Mouse (Mus musculus): ENCODE measurements around the gene Sh3gl2. TPM values are rescaled to one million over a fixed set of nuclear protein-coding genes. Genes with fewer than 3 reads are reported as not detected.

Sh3gl2 gene
- polyA plus RNA-seq, 1 experiment, result 15.4 TPM

- Histone ChIP-seq H3K4me1 (ENCODE audit: control insufficient read depth, insufficient read depth, low read length) (no peaks in the 10 kb centered on the region), H3K27me3 (ENCODE audit: control insufficient read depth, insufficient read depth, low read length) (no peaks in the 10 kb centered on the region), H3K4me3 (ENCODE audit: control insufficient read depth, low read depth, low read length) (no peak overlapping the region), H3K27ac (ENCODE audit: control insufficient read depth, insufficient read depth, low read depth, low read length) (no peak overlapping the region), H3K36me3 (ENCODE audit: control insufficient read depth, insufficient read depth, low read length) (no peaks in the 10 kb centered on the region)
- TF ChIP-seq CTCF (IDR thresholded peaks at IDR 0.05; ENCODE audit: control insufficient read depth, insufficient read depth, insufficient replicate concordance, low read depth, low read length), result no peak
- TF ChIP-seq POLR2A (IDR thresholded peaks at IDR 0.05; ENCODE audit: control insufficient read depth, low read depth, low read length), result no peak
Observed at GRCm38 (mm10) chr4:85420429-85420828, 215.5 kb downstream of the Sh3gl2 start.

DNA sequence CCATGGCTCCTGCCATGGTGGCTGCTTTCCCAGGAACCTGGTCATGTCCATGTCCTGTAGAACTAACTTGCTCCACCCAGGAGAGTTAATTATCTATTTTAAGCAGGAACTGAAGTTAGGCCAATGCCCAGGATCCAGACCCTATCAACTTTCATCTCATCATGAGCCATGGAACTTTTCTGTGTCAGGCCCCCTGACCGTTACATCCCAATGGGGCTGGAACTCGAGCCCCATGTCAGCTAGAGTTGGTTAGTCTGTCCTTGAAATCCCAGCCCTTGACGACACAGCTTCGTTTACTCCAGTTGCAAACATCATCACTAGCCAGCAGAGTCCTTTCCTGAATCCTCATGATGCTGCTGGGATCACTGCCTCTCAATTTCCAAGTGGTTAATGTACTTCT is 221.3 kb downstream of the Sh3gl2 start:
- Histone ChIP-seq H3K27me3 (ENCODE audit: control insufficient read depth, insufficient read depth, low read length) (no peaks in the 10 kb centered on the region), H3K27ac (ENCODE audit: control insufficient read depth, insufficient read depth, low read depth, low read length) (no peak overlapping the region), H3K4me3 (ENCODE audit: control insufficient read depth, low read depth, low read length) (no peak overlapping the region), H3K4me1 (ENCODE audit: control insufficient read depth, insufficient read depth, low read length) (no peaks in the 10 kb centered on the region), H3K36me3 (ENCODE audit: control insufficient read depth, insufficient read depth, low read length) (no peaks in the 10 kb centered on the region)
- TF ChIP-seq CTCF (IDR thresholded peaks at IDR 0.05; ENCODE audit: control insufficient read depth, insufficient read depth, insufficient replicate concordance, low read depth, low read length) (no peak), POLR2A (IDR thresholded peaks at IDR 0.05; ENCODE audit: control insufficient read depth, low read depth, low read length) (no peak)

DNA sequence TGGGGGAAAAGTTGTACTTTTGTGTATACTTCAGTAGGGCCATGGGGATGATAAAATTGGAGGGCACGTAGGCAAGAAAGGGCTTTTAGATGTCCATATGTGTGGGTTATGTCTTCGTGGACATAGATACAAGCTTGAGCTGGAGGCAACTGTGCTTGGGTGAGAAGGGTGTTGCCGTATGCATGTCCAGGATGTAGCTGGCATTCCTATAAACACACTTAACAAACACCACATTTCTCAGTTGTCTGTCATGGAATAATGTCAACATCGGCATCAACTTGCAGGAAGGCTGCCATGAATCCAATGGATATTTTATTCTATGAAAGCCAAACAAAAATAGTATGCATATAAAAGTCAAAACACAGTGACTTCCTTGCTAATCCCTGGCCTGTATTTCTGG is 227.9 kb downstream of the Sh3gl2 start:
- Histone ChIP-seq H3K36me3 (ENCODE audit: control insufficient read depth, insufficient read depth, low read length) (no peaks in the 10 kb centered on the region), H3K27ac (ENCODE audit: control insufficient read depth, insufficient read depth, low read depth, low read length) (no peak overlapping the region), H3K4me1 (ENCODE audit: control insufficient read depth, insufficient read depth, low read length) (no peaks in the 10 kb centered on the region), H3K4me3 (ENCODE audit: control insufficient read depth, low read depth, low read length) (no peak overlapping the region), H3K27me3 (ENCODE audit: control insufficient read depth, insufficient read depth, low read length) (no peaks in the 10 kb centered on the region)
- no peak for TF ChIP-seq POLR2A (IDR thresholded peaks at IDR 0.05; ENCODE audit: control insufficient read depth, low read depth, low read length)
- no peak for TF ChIP-seq CTCF (IDR thresholded peaks at IDR 0.05; ENCODE audit: control insufficient read depth, insufficient read depth, insufficient replicate concordance, low read depth, low read length)

DNA sequence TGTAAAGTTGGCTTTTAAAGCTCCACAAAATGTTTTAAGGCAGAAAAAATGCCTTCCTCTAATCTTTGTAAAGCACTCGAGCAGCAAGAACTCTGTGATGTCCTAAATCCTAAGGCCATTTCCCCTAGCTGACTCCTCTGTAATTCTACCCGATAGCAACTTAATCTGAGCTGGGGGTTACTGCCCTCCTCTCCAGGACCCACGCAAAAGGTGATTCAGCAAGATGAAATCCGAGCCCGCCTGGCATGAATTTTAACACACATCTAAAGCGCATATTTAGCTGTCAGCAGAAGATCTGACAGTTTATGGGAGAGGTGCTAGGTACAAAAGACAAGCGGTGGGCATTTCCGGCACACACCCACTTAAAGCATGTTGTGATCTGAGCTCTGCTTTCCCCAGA is 229.8 kb downstream of the Sh3gl2 start:
- Histone ChIP-seq H3K27me3 (ENCODE audit: control insufficient read depth, insufficient read depth, low read length) (no peaks in the 10 kb centered on the region), H3K27ac (ENCODE audit: control insufficient read depth, insufficient read depth, low read depth, low read length) (no peak overlapping the region), H3K36me3 (ENCODE audit: control insufficient read depth, insufficient read depth, low read length) (no peaks in the 10 kb centered on the region), H3K4me3 (ENCODE audit: control insufficient read depth, low read depth, low read length) (no peak overlapping the region), H3K4me1 (ENCODE audit: control insufficient read depth, insufficient read depth, low read length) (no peaks in the 10 kb centered on the region)
- TF ChIP-seq POLR2A (IDR thresholded peaks at IDR 0.05; ENCODE audit: control insufficient read depth, low read depth, low read length), result no peak
- no peak for TF ChIP-seq CTCF (IDR thresholded peaks at IDR 0.05; ENCODE audit: control insufficient read depth, insufficient read depth, insufficient replicate concordance, low read depth, low read length)

- H3K27me3 ChIP-seq (ENCODE audit: control insufficient read depth, insufficient read depth, low read length), result no peaks in the 10 kb centered on the region
- H3K4me3 ChIP-seq (ENCODE audit: control insufficient read depth, low read depth, low read length), result no peak overlapping the region
- no peaks in the 10 kb centered on the region for H3K4me1 ChIP-seq (ENCODE audit: control insufficient read depth, insufficient read depth, low read length)
- no peak for TF ChIP-seq POLR2A (IDR thresholded peaks at IDR 0.05; ENCODE audit: control insufficient read depth, low read depth, low read length)
- no peak for TF ChIP-seq CTCF (IDR thresholded peaks at IDR 0.05; ENCODE audit: control insufficient read depth, insufficient read depth, insufficient replicate concordance, low read depth, low read length)
- H3K27ac ChIP-seq (ENCODE audit: control insufficient read depth, insufficient read depth, low read depth, low read length), result no peak overlapping the region
- no peaks in the 10 kb centered on the region for H3K36me3 ChIP-seq (ENCODE audit: control insufficient read depth, insufficient read depth, low read length)
Observed at GRCm38 (mm10) chr4:85438813-85439212, 233.9 kb downstream of the Sh3gl2 start.

DNA sequence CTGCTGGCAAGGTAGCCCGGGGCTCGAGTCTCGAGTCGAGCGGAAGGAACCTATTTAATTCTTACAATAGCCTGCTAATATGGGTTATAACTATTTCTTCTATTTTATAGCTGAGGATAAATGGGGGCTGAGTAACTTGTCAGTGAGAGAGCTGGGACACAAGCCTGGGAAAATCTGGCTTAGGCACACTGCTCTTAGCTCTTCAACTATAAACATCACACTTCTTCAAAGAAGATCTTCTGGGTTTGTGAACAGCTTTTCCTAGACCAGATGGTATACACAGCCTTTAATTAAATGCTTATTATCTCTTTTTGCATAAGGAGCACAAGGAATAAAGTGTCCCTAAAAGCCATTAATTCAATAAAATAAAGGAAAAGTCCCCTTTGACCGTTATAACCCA is 278.7 kb downstream of the Sh3gl2 start:
- Histone ChIP-seq H3K4me1 (ENCODE audit: control insufficient read depth, insufficient read depth, low read length) (no peaks in the 10 kb centered on the region), H3K36me3 (ENCODE audit: control insufficient read depth, insufficient read depth, low read length) (no peaks in the 10 kb centered on the region), H3K27me3 (ENCODE audit: control insufficient read depth, insufficient read depth, low read length) (no peaks in the 10 kb centered on the region), H3K27ac (ENCODE audit: control insufficient read depth, insufficient read depth, low read depth, low read length) (no peak overlapping the region), H3K4me3 (ENCODE audit: control insufficient read depth, low read depth, low read length) (no peak overlapping the region)
- TF ChIP-seq POLR2A (IDR thresholded peaks at IDR 0.05; ENCODE audit: control insufficient read depth, low read depth, low read length), result no peak
- TF ChIP-seq CTCF (IDR thresholded peaks at IDR 0.05; ENCODE audit: control insufficient read depth, insufficient read depth, insufficient replicate concordance, low read depth, low read length), result no peak

- TF ChIP-seq CTCF (IDR thresholded peaks at IDR 0.05; ENCODE audit: control insufficient read depth, insufficient read depth, insufficient replicate concordance, low read depth, low read length) (no peak), POLR2A (IDR thresholded peaks at IDR 0.05; ENCODE audit: control insufficient read depth, low read depth, low read length) (no peak)
- H3K36me3 ChIP-seq (ENCODE audit: control insufficient read depth, insufficient read depth, low read length), result no peaks in the 10 kb centered on the region
- H3K27me3 ChIP-seq (ENCODE audit: control insufficient read depth, insufficient read depth, low read length), result no peaks in the 10 kb centered on the region
- no peak overlapping the region for H3K27ac ChIP-seq (ENCODE audit: control insufficient read depth, insufficient read depth, low read depth, low read length)
- H3K4me1 ChIP-seq (ENCODE audit: control insufficient read depth, insufficient read depth, low read length), result no peaks in the 10 kb centered on the region
- no peak overlapping the region for H3K4me3 ChIP-seq (ENCODE audit: control insufficient read depth, low read depth, low read length)
Observed at GRCm38 (mm10) chr4:85486316-85486946, 281.5 kb downstream of the Sh3gl2 start.

Data from testis, adult 2 months (tissue).